Mouse (Mus musculus) heart, adult 2 months (tissue): ENCODE results near the gene Adat2. TPM values are rescaled to one million over a fixed set of nuclear protein-coding genes. Genes with fewer than 3 reads are reported as not detected.
A peak's percentile ranks its signal among the peaks of the same experiment; 100 is the strongest.

Experiments used
- DNase-seq, 2 experiments: peaks; one replicate each; pipeline ENCODE4 v3.0.0; 2021
- H3K27ac ChIP-seq: fragments of 200-600 bp; 2 replicates; pipeline ENCODE4 v1.8.1; 2022
- H3K27me3 ChIP-seq: fragments of 200-500 bp; 2 replicates; pipeline ENCODE4 v1.6.1; 2012; ENCODE audit warnings: mild to moderate bottlenecking, low read length, inconsistent platforms, mixed read lengths; ENCODE audit not compliant: control insufficient read depth, insufficient read depth
- H3K36me3 ChIP-seq: fragments of 200-500 bp; 2 replicates; pipeline ENCODE4 v1.6.1; 2012; ENCODE audit warnings: low read length, inconsistent platforms; ENCODE audit not compliant: control insufficient read depth, insufficient read depth
- H3K4me1 ChIP-seq: fragments of 200-500 bp; 2 replicates; pipeline ENCODE4 v1.6.1; 2011; ENCODE audit warnings: low read length; ENCODE audit not compliant: control insufficient read depth, insufficient read depth
- H3K4me3 ChIP-seq: fragments of 200-600 bp; 2 replicates; pipeline ENCODE4 v1.8.1; 2022
- H3K79me2 ChIP-seq: fragments of 200-500 bp; replicated peaks from 2 replicates; pipeline ENCODE4 v1.6.1; 2012; ENCODE audit warnings: mild to moderate bottlenecking, inconsistent platforms, low read length, moderate library complexity, mixed read lengths; ENCODE audit not compliant: control insufficient read depth, insufficient read depth
- H3K9ac ChIP-seq: fragments of 200-500 bp; 2 replicates; pipeline ENCODE4 v1.6.1; 2012; ENCODE audit warnings: low read depth, mild to moderate bottlenecking, control low read depth, inconsistent platforms, low read length, mixed read lengths
- CTCF ChIP-seq: fragments of 200-600 bp; IDR thresholded peaks from 2 replicates; pipeline ENCODE4 v1.8.1; 2022; ENCODE audit warnings: antibody characterized with exemption, mild to moderate bottlenecking, moderate library complexity
- EP300 ChIP-seq: fragments of 200-500 bp; IDR thresholded peaks from 2 replicates; pipeline ENCODE4 v1.6.1; 2011; ENCODE audit warnings: low read depth, low read length, control low read depth; ENCODE audit not compliant: insufficient read depth
- POLR2A ChIP-seq: fragments of 200-500 bp; IDR thresholded peaks from 2 replicates; pipeline ENCODE4 v1.6.1; 2011; ENCODE audit warnings: mild to moderate bottlenecking, low read depth, low read length, control low read depth; ENCODE audit not compliant: insufficient read depth
- WGBS: fragments of 180-500 bp; shearing (Covaris S2); methylation state at CpG from one replicate; pipeline ENCODE4 v1.1.7; 2018; 5-methylcytosine and 5-hydroxymethylcytosine counted together
- intact Hi-C: fragments of 180-260 bp; cut with DNase I; formaldehyde crosslinking; loops from one replicate; pipeline ENCODE4 v1.15.1; 2025
- polyA plus RNA-seq: library from polyadenylated mRNA; depleted of rRNA; stranded (reverse); fragments of >200 nt; gene quantifications from 2 replicates; pipeline ENCODE4 v1.2.3, GENCODE M21; 2012
- total RNA-seq, 2 experiments: library from RNA; stranded (reverse); gene quantifications; 2 replicates each; pipeline ENCODE4 v1.2.3; 2021

Adat2 gene
- total and polyA plus RNA-seq, 3 experiments, result 2.1 to 2.8 (median 2.8) TPM

- Histone ChIP-seq H3K9ac (no peak overlapping the region), H3K4me1 (no peaks in the 10 kb centered on the region; the same call in 1 of the 2 replicates), H3K4me3 (no peak overlapping the region), H3K79me2 (no peaks in the 10 kb centered on the region), H3K27ac (no peak overlapping the region), H3K36me3 (peaks cover 6% of the 10 kb centered on the region), H3K27me3 (no peaks in the 10 kb centered on the region)
- intact Hi-C loops, result no loop called here
- WGBS, result 87% methylated on average over 7 of the region's 7 CpGs
- TF ChIP-seq EP300 (no peak), POLR2A (no peak), CTCF (no peak)
- no peak for DNase-seq
These were observed 12.8 kb upstream of the Adat2 start for GRCm38 (mm10) chr10:13539769-13540333.

GRCm38 (mm10) chr10:13541721-13542120 lies 11.0 kb upstream of the Adat2 start:
- H3K79me2 ChIP-seq, result no peaks in the 10 kb centered on the region; the same call in 1 of the 2 replicates
- H3K9ac ChIP-seq, result no peak overlapping the region
- TF ChIP-seq POLR2A, result no peak
- no peak for TF ChIP-seq EP300
- TF ChIP-seq CTCF, result no peak
- H3K27me3 ChIP-seq, result no peaks in the 10 kb centered on the region
- 94% methylated on average over 5 of the region's 5 CpGs for WGBS
- no peaks in the 10 kb centered on the region; the same call in 1 of the 2 replicates for H3K36me3 ChIP-seq
- H3K4me1 ChIP-seq, result no peaks in the 10 kb centered on the region
- no peak overlapping the region for H3K27ac ChIP-seq
- DNase-seq, result no peak
- intact Hi-C loops, result no loop called here
- no peak overlapping the region for H3K4me3 ChIP-seq

GRCm38 (mm10) chr10:13553498-13553985 lies 848 bp downstream of the Adat2 start:
- DNase-seq, result no peak
- 0 out of 2 replicates have a peak, but pooled peaks cover 2% of the 10 kb centered on the region for H3K79me2 ChIP-seq
- intact Hi-C loops, result loop anchor here (5.0 kb wide), 1 partner anchor 414 kb away; the partner anchor contains the start of gene Hivep2
- H3K27me3 ChIP-seq, result no peaks in the 10 kb centered on the region
- H3K27ac ChIP-seq, result peak overlapping the region; percentile 79
- peak overlapping the region; percentile 78; the same call in 1 of the 2 replicates for H3K9ac ChIP-seq
- no peaks in the 10 kb centered on the region; the same call in 1 of the 2 replicates for H3K4me1 ChIP-seq
- WGBS, result 15% methylated on average over 10 of the region's 10 CpGs
- no peak for TF ChIP-seq CTCF
- TF ChIP-seq EP300, result no peak
- no peak for TF ChIP-seq POLR2A
- H3K36me3 ChIP-seq, result no peaks in the 10 kb centered on the region
- H3K4me3 ChIP-seq, result peak overlapping the region; percentile 58

GRCm38 (mm10) chr10:13554316-13554715 lies 1.6 kb downstream of the Adat2 start:
- Histone ChIP-seq H3K36me3 (no peaks in the 10 kb centered on the region), H3K79me2 (0 out of 2 replicates have a peak, but pooled peaks cover 2% of the 10 kb centered on the region), H3K27ac (no peak overlapping the region), H3K27me3 (no peaks in the 10 kb centered on the region), H3K9ac (no peak overlapping the region), H3K4me3 (no peak overlapping the region), H3K4me1 (no peaks in the 10 kb centered on the region; the same call in 1 of the 2 replicates)
- no peak for TF ChIP-seq CTCF
- TF ChIP-seq POLR2A, result no peak
- intact Hi-C loops, result loop anchor here (5.0 kb wide), 1 partner anchor 413 kb away; the partner anchor contains the start of gene Hivep2
- DNase-seq, result no peak
- WGBS, result 79% methylated on average over 1 of the region's 1 CpGs

GRCm38 (mm10) chr10:13560014-13560674 lies 7.5 kb downstream of the Adat2 start:
- Histone ChIP-seq H3K4me1 (no peaks in the 10 kb centered on the region; the same call in 1 of the 2 replicates), H3K27me3 (no peaks in the 10 kb centered on the region), H3K4me3 (no peak overlapping the region), H3K36me3 (no peaks in the 10 kb centered on the region), H3K79me2 (no peaks in the 10 kb centered on the region), H3K9ac (no peak overlapping the region), H3K27ac (no peak overlapping the region)
- intact Hi-C loops, result loop anchor here (5.0 to 10.0 kb wide), 4 partner anchors 307 to 835 kb away; partner anchors contain the start of gene Aig1
- TF ChIP-seq EP300, result no peak
- TF ChIP-seq CTCF, result no peak
- no peak for DNase-seq
- WGBS, result 82% methylated on average over 13 of the region's 13 CpGs
